Mouse (Mus musculus): ENCODE data around the gene Tor2a.

The Tor2a gene

GRCm38 (mm10) chr2:32730854-32731253, 26.2 kb upstream of the Tor2a start:
- no peak for DNase-seq

DNA sequence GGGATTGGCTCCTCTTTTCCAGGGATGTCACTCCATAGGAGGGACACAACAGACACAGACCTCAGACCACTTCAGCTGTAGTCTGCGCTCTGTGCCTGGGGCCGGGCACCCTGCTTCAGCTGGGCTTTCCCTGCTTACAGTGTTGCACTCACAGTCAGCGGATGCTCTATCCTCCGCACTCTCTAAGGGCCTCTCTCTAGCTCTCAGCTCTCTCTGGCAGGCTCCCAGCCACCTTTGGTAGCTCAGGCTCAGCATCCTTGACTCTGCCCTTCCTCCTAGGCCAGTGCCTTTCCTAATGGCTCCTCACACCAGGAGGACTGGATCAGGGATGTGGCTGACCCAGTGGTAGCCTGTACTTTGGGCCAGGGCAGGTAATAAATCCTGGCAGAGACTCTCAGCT, 25.1 kb upstream of the Tor2a start:
- no peak for DNase-seq

DNA sequence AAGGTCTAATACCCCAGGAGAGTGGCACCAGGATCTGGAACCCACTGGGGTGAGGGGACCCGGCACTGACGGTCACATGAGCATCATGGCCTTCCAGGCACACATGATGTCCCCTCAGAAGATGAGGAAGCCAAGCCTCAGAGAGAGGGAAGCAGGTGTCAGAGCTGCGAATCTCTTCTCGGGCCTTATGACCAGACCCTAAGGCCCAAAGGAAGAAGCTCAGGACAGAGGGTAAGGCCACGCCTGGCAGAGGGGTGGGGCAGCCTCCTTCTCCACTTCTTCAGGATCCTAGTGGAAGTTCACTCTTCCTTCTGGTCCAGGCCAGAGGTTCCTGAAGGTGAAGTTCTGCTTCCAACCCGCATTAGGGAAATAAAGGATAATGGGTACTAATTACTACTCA, 24.3 kb upstream of the Tor2a start:
- DNase-seq = no peak

- DNase-seq = no peak
These were observed 22.6 kb upstream of the Tor2a start for GRCm38 (mm10) chr2:32734480-32734879.

GRCm38 (mm10) chr2:32734933-32735332, 22.1 kb upstream of the Tor2a start:
- no peak for DNase-seq

- no peak for DNase-seq
These were observed 20.7 kb upstream of the Tor2a start for GRCm38 (mm10) chr2:32736306-32736829.

DNA sequence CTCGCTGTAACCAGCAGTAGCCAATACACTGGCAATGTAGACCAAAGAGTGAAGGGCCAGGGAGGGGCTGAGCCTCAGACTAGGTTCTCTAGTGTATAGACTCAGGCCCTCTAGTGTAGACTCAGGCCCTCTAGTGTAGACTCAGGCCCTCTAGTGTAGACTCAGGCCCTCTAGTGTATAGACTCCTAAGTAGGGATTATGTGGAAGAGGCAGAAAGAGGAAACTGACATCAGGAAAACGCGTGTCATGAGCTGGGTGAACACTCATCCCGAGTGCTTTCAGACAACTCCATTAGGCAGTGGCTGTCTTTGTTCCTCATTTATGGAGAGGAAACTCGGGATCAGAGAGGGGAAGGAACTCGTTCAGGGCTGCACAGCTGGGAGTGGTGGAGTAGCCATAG, 20.0 kb upstream of the Tor2a start:
- DNase-seq = no peak

DNA sequence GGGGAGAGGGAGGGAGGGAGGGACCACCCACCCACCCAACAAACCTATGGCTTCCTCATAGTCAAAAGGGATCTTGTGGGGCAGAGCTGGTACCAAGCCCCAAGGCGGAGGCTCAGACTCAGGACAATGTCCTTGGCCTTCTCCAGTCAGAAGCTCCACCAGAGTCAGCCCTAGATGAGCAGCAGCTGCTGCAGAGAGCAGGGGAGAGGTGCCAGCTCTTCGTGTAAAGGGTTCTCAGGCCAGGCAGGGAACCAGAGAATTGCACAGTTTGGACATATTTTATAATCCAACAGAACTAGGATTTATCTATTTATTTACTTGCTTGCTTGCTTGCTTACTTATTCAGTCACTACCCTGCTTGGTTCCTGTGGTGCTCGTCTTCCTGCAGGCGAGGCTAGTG, 17.7 kb upstream of the Tor2a start:
- DNase-seq = no peak

GRCm38 (mm10) chr2:32740916-32741272, 16.1 kb upstream of the Tor2a start, which contains the start of gene 6330409D20Rik:
6330409D20Rik (minus strand) TSS chr2:32741016.
- no peak for DNase-seq

DNA sequence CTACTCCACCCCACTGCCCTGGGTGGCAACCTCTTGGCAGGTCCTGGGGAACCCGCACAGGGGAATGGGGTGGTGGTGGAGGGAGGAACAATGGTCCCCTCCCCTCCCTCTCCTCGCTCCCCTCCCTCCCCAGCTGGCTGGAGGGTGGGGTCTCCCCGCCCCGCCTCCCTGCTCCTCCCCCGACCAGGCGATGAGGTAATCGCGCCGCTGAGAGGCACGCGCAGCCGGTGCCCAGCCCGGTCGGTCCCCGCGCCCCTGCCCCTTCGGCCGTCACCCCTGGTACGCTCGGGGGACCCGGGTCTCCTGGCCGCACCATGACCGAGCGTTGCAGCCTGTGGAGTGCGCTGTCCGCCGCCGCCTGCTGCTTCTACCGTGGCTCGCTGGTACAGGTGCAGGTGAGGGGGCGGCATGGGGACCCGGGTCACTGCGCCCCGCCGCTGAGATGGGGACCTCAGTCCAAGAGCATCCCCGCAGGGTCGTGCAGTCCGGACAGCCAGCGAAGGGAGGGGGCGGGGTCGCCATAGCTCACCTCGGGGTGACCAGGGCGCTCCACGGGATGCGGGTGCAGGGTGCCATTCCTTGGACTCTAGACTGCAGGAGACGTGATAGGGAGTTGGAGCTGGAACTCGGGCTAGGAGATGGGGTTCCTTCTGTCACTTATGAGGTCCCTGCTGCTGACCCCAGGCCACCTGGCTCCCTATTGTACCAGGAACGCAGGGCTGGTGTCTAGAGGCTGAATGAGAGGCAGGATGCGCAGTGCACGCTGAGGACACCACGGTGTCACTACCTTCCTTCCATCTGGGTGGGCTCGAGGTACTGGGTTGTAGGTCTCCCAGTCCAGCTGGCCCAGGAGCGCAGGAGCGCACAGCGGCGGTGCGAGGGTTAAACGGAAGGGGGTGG, 15.5 kb upstream of the Tor2a start:
- DNase-seq = peak; percentile 74

DNA sequence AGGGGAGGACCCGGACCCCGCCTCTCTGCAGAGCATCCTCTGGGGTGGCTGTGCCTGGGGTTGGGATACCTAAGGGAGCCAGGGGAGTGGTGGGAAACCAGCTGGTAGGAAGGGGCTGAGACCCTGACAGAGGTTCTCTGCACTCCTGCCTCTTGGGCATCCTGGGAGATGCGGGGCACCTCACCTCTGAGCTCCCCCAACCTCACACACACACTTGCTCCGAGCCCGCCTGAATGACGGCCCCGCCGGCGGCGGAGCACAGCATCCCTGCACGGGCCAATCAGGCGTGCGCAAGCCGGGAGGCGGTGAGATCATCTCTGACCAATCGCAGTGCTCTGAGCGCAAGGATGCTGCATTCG, 14.9 kb upstream of the Tor2a start:
- peak; percentile 90 for DNase-seq

- DNase-seq = no peak
These were observed 12.6 kb upstream of the Tor2a start for GRCm38 (mm10) chr2:32744272-32744982.

DNA sequence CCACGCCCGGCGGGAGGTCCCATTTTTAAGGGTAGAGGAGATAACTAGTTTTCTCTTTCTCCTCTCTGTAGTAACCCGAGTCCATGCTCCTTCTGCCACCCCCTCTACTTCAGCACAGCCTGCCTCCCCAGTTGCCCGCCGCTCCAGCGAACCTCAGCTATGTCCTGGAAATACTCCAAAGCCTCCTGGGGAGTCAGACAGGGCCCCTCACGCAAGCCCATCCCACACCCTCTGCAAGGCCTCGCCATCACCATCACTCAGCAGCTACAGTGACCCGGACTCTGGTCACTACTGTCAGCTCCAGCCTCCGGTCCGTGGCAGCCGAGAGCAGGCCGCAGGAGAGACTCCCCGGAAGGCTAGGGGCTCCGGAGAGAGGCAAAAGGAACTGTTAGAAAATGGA, 8.0 kb upstream of the Tor2a start:
- no peak for DNase-seq

GRCm38 (mm10) chr2:32750199-32750598, 6.8 kb upstream of the Tor2a start:
- no peak for DNase-seq

DNA sequence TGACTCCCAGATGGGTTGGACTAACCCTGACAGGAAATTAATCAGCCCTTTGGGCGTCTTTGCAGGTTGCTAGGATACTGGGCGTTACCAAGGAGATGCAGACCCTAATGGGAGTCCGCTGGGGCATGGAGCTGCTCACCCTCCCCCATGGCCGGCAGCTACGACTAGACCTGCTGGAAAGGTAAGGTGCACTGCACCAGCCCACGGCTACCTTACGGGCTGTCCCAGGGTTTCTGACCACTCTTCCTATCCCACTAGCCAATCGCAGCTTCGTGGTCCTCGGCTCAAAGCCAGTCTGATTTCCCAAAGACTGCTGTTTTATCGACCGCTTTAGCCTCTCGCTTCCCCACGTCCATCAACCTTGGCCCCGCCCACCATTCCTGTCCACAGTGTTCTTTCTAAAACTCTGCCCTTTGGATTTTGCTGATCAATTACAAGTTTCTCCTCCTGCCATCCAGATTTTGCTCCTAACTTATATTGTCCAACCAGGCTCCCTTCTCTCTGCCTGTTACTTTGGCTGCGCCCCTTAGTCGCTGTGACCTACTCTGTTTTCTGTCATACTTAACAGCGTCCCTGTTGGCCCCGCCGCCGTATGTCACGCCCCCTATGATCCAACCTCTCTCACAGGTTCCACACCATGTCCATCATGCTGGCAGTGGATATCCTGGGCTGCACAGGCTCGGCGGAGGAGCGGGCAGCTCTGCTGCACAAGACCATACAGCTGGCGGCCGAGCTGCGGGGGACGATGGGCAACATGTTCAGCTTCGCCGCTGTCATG, 6.0 kb upstream of the Tor2a start:
- no peak for DNase-seq

GRCm38 (mm10) chr2:32751665-32752033, 5.4 kb upstream of the Tor2a start:
- DNase-seq = no peak

GRCm38 (mm10) chr2:32752181-32752580, 4.9 kb upstream of the Tor2a start:
- DNase-seq = no peak

GRCm38 (mm10) chr2:32756674-32757055, 369 bp upstream of the Tor2a start:
- DNase-seq = no peak

DNA sequence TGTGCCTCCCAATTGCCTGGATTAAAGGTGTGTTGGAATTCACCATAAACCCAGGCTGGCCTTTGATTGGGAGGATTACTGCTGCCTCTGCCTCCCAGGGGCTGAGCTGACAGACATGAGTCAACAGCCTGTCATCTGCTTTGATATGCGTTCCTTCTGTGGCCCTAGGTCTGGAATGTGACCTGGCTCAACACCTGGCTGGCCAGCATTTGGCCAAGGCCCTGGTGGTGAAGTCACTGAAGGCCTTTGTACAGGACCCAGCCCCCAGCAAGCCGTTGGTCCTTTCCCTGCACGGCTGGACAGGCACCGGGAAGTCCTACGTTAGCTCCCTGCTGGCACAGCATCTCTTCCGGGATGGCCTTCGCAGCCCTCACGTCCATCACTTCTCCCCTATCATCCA, 1.5 kb downstream of the Tor2a start:
- DNase-seq = peak; percentile 55

DNA sequence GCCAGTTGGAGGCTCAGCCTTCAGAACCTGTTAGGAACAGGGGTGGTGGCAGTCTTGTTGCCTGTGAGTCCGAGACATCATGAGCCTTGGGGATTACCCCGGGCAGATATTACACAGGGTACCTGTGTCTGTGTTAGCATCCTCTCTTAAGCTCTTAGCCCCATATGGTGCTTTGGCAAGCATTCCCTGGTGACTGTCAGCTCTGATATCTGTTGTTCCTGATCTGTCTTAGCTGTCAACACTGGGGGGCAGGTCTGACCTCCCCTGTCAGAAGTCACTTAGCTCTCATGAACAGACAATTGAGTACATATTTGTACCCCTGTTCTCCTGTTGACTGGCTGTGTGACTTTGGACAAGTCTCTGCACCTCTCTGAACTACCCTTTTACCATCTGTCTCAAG, 2.0 kb downstream of the Tor2a start:
- peak; percentile 63 for DNase-seq

GRCm38 (mm10) chr2:32761361-32761760, 4.3 kb downstream of the Tor2a start:
- no peak for DNase-seq

DNA sequence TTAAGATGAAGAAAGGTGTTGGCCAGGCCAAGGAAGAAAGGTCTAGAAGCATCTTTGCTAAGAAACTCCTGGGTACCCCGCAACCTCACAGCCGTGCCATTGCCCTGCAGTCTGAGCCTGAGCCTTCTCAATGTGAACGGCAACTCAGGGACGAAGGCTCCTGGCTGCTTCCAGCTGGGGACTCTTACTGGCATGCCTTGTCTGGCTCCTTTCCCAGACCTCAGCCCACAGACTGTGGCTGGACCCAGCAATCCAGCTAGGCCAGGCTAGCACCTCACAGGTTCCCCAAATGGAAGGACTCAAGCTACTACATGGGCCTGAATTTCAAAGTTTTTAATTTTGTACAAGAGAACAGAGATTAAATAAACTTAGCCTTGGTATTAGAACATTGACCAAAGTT, 4.8 kb downstream of the Tor2a start:
- no peak for DNase-seq

- DNase-seq = no peak
These were observed 6.3 kb downstream of the Tor2a start for GRCm38 (mm10) chr2:32763353-32763752.

Measured in cerebellum, adult 9-10 months (tissue).